9 mouse cellular contexts compared by ENCODE assay signal in genomic region chr9:44494261-44494862, GRCm38 (mm10). TPM values are rescaled to one million over a fixed set of nuclear protein-coding genes. Genes with fewer than 3 reads are reported as not detected.
DNase-seq lines count a peak whose midpoint lies in the region; ATAC-seq and TF ChIP-seq lines count a peak whose summit lies in the region.
"Had no signal": no experiment of that assay in that cellular context is flagged by ENCODE, and none has a peak within 500 bp of the region (broad histone marks: within the 10 kb centered on the region; RNA-seq: fewer than 3 reads in every experiment).

No protein-coding gene starts in this region.

- peak overlapping the region; percentile 0; the same call in 1 of the 2 replicates for H3K4me3 ChIP-seq in spleen, adult 2 months (ENCODE audit: extremely low read depth, insufficient read depth, insufficient read length)
- peak overlapping the region; percentile 5; the same call in 1 of the 2 replicates for H3K4me3 ChIP-seq in heart, embryonic 16.5 days (ENCODE audit: low read length)
- H3K4me3 ChIP-seq in limb, embryonic 12.5 days (replicated peaks): no peak overlapping the region; the same call in 1 of the 2 replicates
- H3K4me3 ChIP-seq in neural tube, embryonic 14.5 days (ENCODE audit: low read depth, low read length): no peak overlapping the region

- no peak for TF ChIP-seq POLR2A in spleen, adult 2 months (IDR thresholded peaks at IDR 0.05; ENCODE audit: low read depth, low read length)

- no peaks in the 10 kb centered on the region for H3K27me3 ChIP-seq in spleen, adult 2 months (ENCODE audit: control insufficient read depth, insufficient read depth, low read length)
- H3K27me3 ChIP-seq in heart, embryonic 16.5 days (ENCODE audit: control insufficient read depth, insufficient read depth, low read length): no peaks in the 10 kb centered on the region
- no peaks in the 10 kb centered on the region for H3K27me3 ChIP-seq in limb, embryonic 12.5 days
- H3K27me3 ChIP-seq in neural tube, embryonic 14.5 days (ENCODE audit: control insufficient read depth, insufficient read depth, low read length): no peaks in the 10 kb centered on the region

- peak overlapping the region; percentile 27 for H3K4me2 ChIP-seq in heart, embryonic 16.5 days (ENCODE audit: low read depth, low read length)
- peak overlapping the region; percentile 44 for H3K4me2 ChIP-seq in limb, embryonic 12.5 days
- 0 out of 2 replicates have a peak overlapping the region, but pooled peaks have one; percentile 17 for H3K4me2 ChIP-seq in neural tube, embryonic 14.5 days (ENCODE audit: low read depth, low read length)

- DNase-seq in cerebellum, adult 11 months: peak; percentile 45
- no peak for DNase-seq in cerebellum, postnatal 4 days (ENCODE audit: low spot score in 2 of 2)
- peak in 1 of 2 experiments; percentile 77 for DNase-seq in spleen, adult 2 months (ENCODE audit: low read depth in 1 of 2, low spot score in 2 of 2)
- no peak for DNase-seq in spleen, postnatal 14 days (ENCODE audit: low spot score in 2 of 2)

- H3K4me1 ChIP-seq in spleen, adult 2 months (ENCODE audit: control insufficient read depth, insufficient read depth, insufficient read length): peaks cover 57% of the 10 kb centered on the region
- peaks cover 93% of the 10 kb centered on the region for H3K4me1 ChIP-seq in heart, embryonic 16.5 days (ENCODE audit: control insufficient read depth, insufficient read depth, low read length)
- H3K4me1 ChIP-seq in limb, embryonic 12.5 days (replicated peaks): peaks cover 96% of the 10 kb centered on the region
- peaks cover 68% of the 10 kb centered on the region for H3K4me1 ChIP-seq in neural tube, embryonic 14.5 days (ENCODE audit: control insufficient read depth, insufficient read depth, low read length)

- peak overlapping the region; percentile 70 for H3K9ac ChIP-seq in heart, embryonic 16.5 days (ENCODE audit: low read length)
- H3K9ac ChIP-seq in limb, embryonic 12.5 days (replicated peaks): peak overlapping the region; percentile 40
- H3K9ac ChIP-seq in neural tube, embryonic 14.5 days (replicated peaks; ENCODE audit: low read depth, low read length): no peak overlapping the region

- no peaks in the 10 kb centered on the region for H3K9me3 ChIP-seq in heart, embryonic 16.5 days (replicated peaks; ENCODE audit: control insufficient read depth, low read length)
- no peaks in the 10 kb centered on the region for H3K9me3 ChIP-seq in limb, embryonic 12.5 days
- no peaks in the 10 kb centered on the region for H3K9me3 ChIP-seq in neural tube, embryonic 14.5 days (ENCODE audit: control insufficient read depth, low read length)

- peak overlapping the region; percentile 80 for H3K27ac ChIP-seq in spleen, adult 2 months (ENCODE audit: insufficient read depth, low read length)
- peak overlapping the region; percentile 98 for H3K27ac ChIP-seq in heart, embryonic 16.5 days (ENCODE audit: low read length)
- peak overlapping the region; percentile 79 for H3K27ac ChIP-seq in limb, embryonic 12.5 days
- H3K27ac ChIP-seq in neural tube, embryonic 14.5 days (ENCODE audit: low read depth, low read length): peak overlapping the region; percentile 2; the same call in 1 of the 2 replicates

- no peaks in the 10 kb centered on the region for H3K36me3 ChIP-seq in spleen, adult 2 months (ENCODE audit: control insufficient read depth, insufficient read depth, low read length)
- 0 out of 2 replicates have a peak, but pooled peaks cover 2% of the 10 kb centered on the region for H3K36me3 ChIP-seq in heart, embryonic 16.5 days (ENCODE audit: control insufficient read depth, insufficient read depth)
- H3K36me3 ChIP-seq in limb, embryonic 12.5 days: peaks cover 10% of the 10 kb centered on the region; the same call in 1 of the 2 replicates
- H3K36me3 ChIP-seq in neural tube, embryonic 14.5 days (ENCODE audit: control insufficient read depth, insufficient read depth, low read length): no peaks in the 10 kb centered on the region

- TF ChIP-seq CTCF in spleen, adult 2 months (IDR thresholded peaks at IDR 0.05; ENCODE audit: extremely low read depth, insufficient read depth, insufficient read length, insufficient replicate concordance): no peak

- ATAC-seq in heart, embryonic 16.5 days (replicated peaks; ENCODE audit: extremely low read depth, insufficient read depth, low FRiP score): no peak
- no peak for ATAC-seq in limb, embryonic 12.5 days (ENCODE audit: insufficient number of reproducible peaks, insufficient read depth, low FRiP score, low TSS enrichment, low read depth)
- ATAC-seq in neural tube, embryonic 14.5 days (ENCODE audit: low read depth): no peak
- no peak for ATAC-seq in granulocyte monocyte progenitor cell, adult 5-6 weeks (replicated peaks; ENCODE audit: poor library complexity, severe bottlenecking)

- WGBS in spleen, adult 2 months: 15% methylated on average over 11 of the region's 11 CpGs
- 27% methylated on average over 11 of the region's 11 CpGs for WGBS in heart, embryonic 16.5 days
- WGBS in limb, embryonic 12.5 days: 23% methylated on average over 11 of the region's 11 CpGs
- 14% methylated on average over 11 of the region's 11 CpGs for WGBS in neural tube, embryonic 14.5 days

RNA-seq across cellular contexts. Expression of gene Bcl9l, which starts 11.7 kb away (rescaled TPM):
- 42.2 and 50.3 TPM in 2 replicates for polyA plus RNA-seq in spleen, adult 2 months (2012; rRNA removed)
- polyA plus RNA-seq in heart, embryonic 16.5 days (2015; fragmentation: Nextera tagmentation; extraction: Ambion mirVana): 11.1 and 11.3 TPM in 2 replicates
- polyA plus RNA-seq in limb, embryonic 12.5 days (2016; fragmentation: Nextera tagmentation; extraction: Ambion mirVana): 14.3 and 17.3 TPM in 2 replicates
- polyA plus RNA-seq in neural tube, embryonic 14.5 days (2014; fragmentation: Nextera tagmentation; extraction: Ambion mirVana): 11.5 and 12.3 TPM in 2 replicates
- total RNA-seq in granulocyte monocyte progenitor cell, adult 5-6 weeks (2014; fragmentation: Nextera tagmentation): 8.7 and 13.0 TPM in 2 replicates
- total RNA-seq in granulocyte monocyte progenitor cell, adult 5-6 weeks (2017): 1.6 and 2.6 TPM in 2 replicates

RNA-seq across cellular contexts. Expression of gene Upk2, which starts 39.6 kb away (rescaled TPM):
- not detected in 2 replicates for polyA plus RNA-seq in spleen, adult 2 months (2012; rRNA removed)
- 0.50 TPM in 1 of 2 replicates, not detected in the other for polyA plus RNA-seq in heart, embryonic 16.5 days (2015; fragmentation: Nextera tagmentation; extraction: Ambion mirVana)
- 0.31 and 0.65 TPM in 2 replicates for polyA plus RNA-seq in limb, embryonic 12.5 days (2016; fragmentation: Nextera tagmentation; extraction: Ambion mirVana)
- not detected in 2 replicates for polyA plus RNA-seq in neural tube, embryonic 14.5 days (2014; fragmentation: Nextera tagmentation; extraction: Ambion mirVana)
- not detected in 2 replicates for total RNA-seq in granulocyte monocyte progenitor cell, adult 5-6 weeks (2014; fragmentation: Nextera tagmentation)
- not detected in 2 replicates for total RNA-seq in granulocyte monocyte progenitor cell, adult 5-6 weeks (2017)

RNA-seq across cellular contexts. Expression of gene Foxr1, which starts 53.4 kb away (rescaled TPM):
- 0.09 and 0.15 TPM in 2 replicates for polyA plus RNA-seq in spleen, adult 2 months (2012; rRNA removed)
- not detected in 2 replicates for polyA plus RNA-seq in heart, embryonic 16.5 days (2015; fragmentation: Nextera tagmentation; extraction: Ambion mirVana)
- 0.18 TPM in 1 of 2 replicates, not detected in the other for polyA plus RNA-seq in limb, embryonic 12.5 days (2016; fragmentation: Nextera tagmentation; extraction: Ambion mirVana)
- polyA plus RNA-seq in neural tube, embryonic 14.5 days (2014; fragmentation: Nextera tagmentation; extraction: Ambion mirVana): not detected in 2 replicates
- total RNA-seq in granulocyte monocyte progenitor cell, adult 5-6 weeks (2014; fragmentation: Nextera tagmentation): not detected in 2 replicates
- not detected in 2 replicates for total RNA-seq in granulocyte monocyte progenitor cell, adult 5-6 weeks (2017)
- total RNA-seq: gastrocnemius, postnatal 4 days had no signal

Comparison
In these comparisons a context has a peak if more than half of its experiments do, and no peak if none do; other contexts are left out.
1. H3K27ac ChIP-seq: peak in every context shown above with its lines; median percentile 98 in heart, embryonic 16.5 days; 80 in spleen, adult 2 months; 79 in limb, embryonic 12.5 days; 2 in neural tube, embryonic 14.5 days.
2. H3K4me3 ChIP-seq: peak in spleen, adult 2 months (single experiment) and heart, embryonic 16.5 days (single experiment); none in limb, embryonic 12.5 days (single experiment) and neural tube, embryonic 14.5 days (single experiment).
3. Peak in every context shown above with its lines, with median percentiles within 50 percentile points of each other: H3K4me2 ChIP-seq.